Mouse (Mus musculus) liver, embryonic 14.5 days (tissue): ENCODE data around the gene Gm867. TPM values are rescaled to one million over a fixed set of nuclear protein-coding genes. Genes with fewer than 3 reads are reported as not detected.

Source experiments
- ATAC-seq: fragments of 200-750 bp; cut with Nextera tagmentation; 2 replicates; pipeline ENCODE4 v1.8.0; 2017; ENCODE audit warnings: moderate number of reproducible peaks, mild to moderate bottlenecking, moderate library complexity; ENCODE audit not compliant: insufficient read depth
- DNase-seq, 3 experiments: peaks; one replicate each; pipeline ENCODE4 v3.0.0-alpha.2; 2012 to 2013; ENCODE audit warnings: low read depth in 3 of 3, low spot score in 3 of 3
- H3K27ac ChIP-seq: fragments of 300-500 bp; sonication (generic); 2 replicates; pipeline ENCODE4 v1.5.1; 2014; ENCODE audit warnings: moderate library complexity, mild to moderate bottlenecking, control low read depth, inconsistent platforms
- H3K27me3 ChIP-seq: fragments of 300-500 bp; sonication (generic); 2 replicates; pipeline ENCODE4 v1.6.1; 2014; ENCODE audit warnings: mild to moderate bottlenecking, low read length, moderate library complexity; ENCODE audit not compliant: control insufficient read depth, insufficient read depth
- H3K36me3 ChIP-seq: fragments of 300-500 bp; sonication (generic); replicated peaks from 2 replicates; pipeline ENCODE4 v1.6.1; 2014; ENCODE audit warnings: low read depth; ENCODE audit not compliant: control insufficient read depth, insufficient read depth
- H3K4me1 ChIP-seq, 2 experiments: fragments of 200-500 bp in 1 of 2; fragments of 300-500 bp in 1 of 2; sonication (generic) in 1 of 2; replicated peaks; 2 replicates each; pipeline ENCODE4 v1.6.1; 2012 to 2014; ENCODE audit warnings: antibody characterized with exemption in 1 of 2, inconsistent platforms in 1 of 2, low read length in 1 of 2; ENCODE audit not compliant: control insufficient read depth in 2 of 2, insufficient read depth in 2 of 2
- H3K4me2 ChIP-seq: fragments of 300-500 bp; sonication (generic); 2 replicates; pipeline ENCODE4 v1.6.1; 2014; ENCODE audit warnings: low read depth, mild to moderate bottlenecking, control low read depth, moderate library complexity
- H3K4me3 ChIP-seq, 2 experiments: fragments of 200-500 bp in 1 of 2; fragments of 300-500 bp in 1 of 2; sonication (generic) in 1 of 2; 2 replicates each; pipeline ENCODE4 v1.5.1; 2012 to 2014; ENCODE audit warnings: low read depth in 2 of 2, low read length in 2 of 2, mild to moderate bottlenecking in 2 of 2, control low read depth in 1 of 2, inconsistent platforms in 1 of 2, moderate library complexity in 1 of 2; ENCODE audit not compliant: insufficient read depth in 1 of 2
- H3K9ac ChIP-seq: fragments of 300-500 bp; sonication (generic); replicated peaks from 2 replicates; pipeline ENCODE4 v1.6.1; 2014; ENCODE audit warnings: mild to moderate bottlenecking, control low read depth, moderate library complexity
- H3K9me3 ChIP-seq: fragments of 300-500 bp; sonication (generic); 2 replicates; pipeline ENCODE4 v1.6.1; 2016; ENCODE audit warnings: low read length, mixed read lengths; ENCODE audit not compliant: control insufficient read depth
- CTCF ChIP-seq: IDR thresholded peaks from 2 replicates; pipeline ENCODE4 v1.5.1; 2016; ENCODE audit warnings: antibody characterized with exemption, low read depth, control low read depth
- EP300 ChIP-seq: IDR thresholded peaks from 2 replicates; pipeline ENCODE4 v1.6.1; 2016; ENCODE audit warnings: antibody characterized with exemption, low read depth
- WGBS: fragments of 180-500 bp; shearing (Covaris S2); extraction: QIAGEN DNeasy Blood & Tissue Kit; methylation state at CpG from one replicate; pipeline ENCODE4 v1.1.7; 2014; ENCODE audit not compliant: insufficient replicate concordance; 5-methylcytosine and 5-hydroxymethylcytosine counted together
- polyA plus RNA-seq, 2 experiments: library from polyadenylated mRNA; depleted of rRNA in 1 of 2; stranded (reverse) in 1 of 2; unstranded in 1 of 2; fragments of >200 nt; fragmentation: Nextera tagmentation in 1 of 2; extraction: Ambion mirVana in 1 of 2; gene quantifications; 2 replicates each; pipeline versions ENCODE4 v1.2.1 to v1.2.3; 2012 to 2014

Gene Gm867
- polyA plus RNA-seq (2012; rRNA removed), result 22.5 and 27.6 TPM in 2 replicates
- polyA plus RNA-seq (2014; fragmentation: Nextera tagmentation; extraction: Ambion mirVana), result 20.9 and 21.9 TPM in 2 replicates

- no peak for DNase-seq
- Histone ChIP-seq H3K36me3 (peaks cover 2% of the 10 kb centered on the region; the same call in 1 of the 2 replicates), H3K9me3 (no peaks in the 10 kb centered on the region), H3K27ac (peak within 1 kb of the TSS; percentile 93), H3K9ac (peak within 1 kb of the TSS; percentile 79), H3K4me1 (peaks cover 32 to 36% of the 10 kb centered on the region in 2 experiments), H3K4me2 (peak within 1 kb of the TSS; percentile 98), H3K27me3 (no peaks in the 10 kb centered on the region), H3K4me3 (peak within 1 kb of the TSS; percentile 80 to 91)
- TF ChIP-seq EP300 (no peak), CTCF (0 out of 2 replicates have a peak, but pooled peaks have one; percentile 3)
- WGBS, result 78% methylated on average over 5 of the region's 5 CpGs
- ATAC-seq, result no peak
Observed at GRCm38 (mm10) chr10:75940520-75940919, at the start of gene Gm867. Gm867 (minus strand) TSS chr10:75940672.

- TF ChIP-seq CTCF (no peak), EP300 (no peak)
- ATAC-seq, result no peak
- Histone ChIP-seq H3K4me1 (0 out of 4 replicates have a peak, but pooled peaks cover 0 to 3% of the 10 kb centered on the region in 2 experiments), H3K4me2 (no peak overlapping the region), H3K36me3 (no peaks in the 10 kb centered on the region), H3K27ac (no peak overlapping the region), H3K4me3 (no peak overlapping the region), H3K9ac (no peak overlapping the region), H3K27me3 (no peaks in the 10 kb centered on the region), H3K9me3 (no peaks in the 10 kb centered on the region)
- DNase-seq, result no peak
- 74% methylated on average over 3 of the region's 3 CpGs for WGBS
Observed at GRCm38 (mm10) chr10:75979432-75979831, 39.0 kb upstream of the Gm867 start.

- 70% methylated on average over 5 of the region's 5 CpGs for WGBS
- Histone ChIP-seq H3K27me3 (no peaks in the 10 kb centered on the region), H3K27ac (no peak overlapping the region), H3K4me1 (0 out of 4 replicates have a peak, but pooled peaks cover 0 to 3% of the 10 kb centered on the region in 2 experiments), H3K9ac (no peak overlapping the region), H3K36me3 (no peaks in the 10 kb centered on the region), H3K4me3 (no peak overlapping the region), H3K4me2 (no peak overlapping the region), H3K9me3 (no peaks in the 10 kb centered on the region)
- no peak for DNase-seq
- no peak for ATAC-seq
- TF ChIP-seq CTCF (no peak), EP300 (no peak)
Observed at GRCm38 (mm10) chr10:75978835-75979157, 38.3 kb upstream of the Gm867 start.

DNA sequence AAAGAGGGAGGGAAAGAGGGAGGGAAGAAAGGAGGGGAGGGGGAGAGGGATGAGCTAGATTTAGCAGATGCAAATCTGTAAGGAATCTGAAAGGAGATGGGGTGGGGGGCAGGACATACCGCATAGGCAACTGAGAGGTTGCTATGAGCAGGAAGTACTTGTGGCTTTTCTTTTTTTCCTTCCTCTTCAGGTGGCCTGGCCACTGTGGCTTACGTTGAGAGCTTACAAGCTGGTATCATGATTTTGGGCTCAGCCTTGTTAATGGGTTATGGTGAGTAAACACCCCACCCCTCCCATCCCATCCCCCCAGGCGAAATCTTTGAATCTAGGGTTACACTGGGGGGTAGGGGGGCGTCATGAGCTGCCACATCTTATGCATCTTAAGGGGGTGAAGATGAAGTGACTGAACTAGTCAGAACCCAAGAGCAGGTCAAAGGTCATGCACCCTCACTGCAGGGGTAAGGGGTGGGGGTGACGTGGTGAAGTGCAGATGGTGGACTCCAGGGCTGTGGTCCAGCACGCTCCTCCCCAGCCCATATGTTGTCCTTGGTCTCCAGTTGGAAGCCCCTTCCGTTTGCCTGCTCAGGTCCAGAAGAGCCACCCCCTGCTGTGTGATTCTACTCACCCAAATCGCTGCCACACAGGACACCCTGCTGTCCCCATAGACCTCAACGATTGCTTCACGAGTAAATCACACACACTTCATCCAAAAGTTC, 37.8 kb upstream of the Gm867 start:
- no peak overlapping the region for H3K27ac ChIP-seq
- H3K9ac ChIP-seq, result no peak overlapping the region
- H3K9me3 ChIP-seq, result no peaks in the 10 kb centered on the region
- WGBS, result 32% methylated on average over 10 of the region's 10 CpGs
- no peak for DNase-seq
- no peak for ATAC-seq
- no peak overlapping the region for H3K4me3 ChIP-seq
- TF ChIP-seq CTCF (no peak), EP300 (no peak)
- H3K36me3 ChIP-seq, result no peaks in the 10 kb centered on the region
- H3K27me3 ChIP-seq, result no peaks in the 10 kb centered on the region
- no peak overlapping the region for H3K4me2 ChIP-seq
- H3K4me1 ChIP-seq, result 0 out of 4 replicates have a peak, but pooled peaks cover 0 to 1% of the 10 kb centered on the region in 2 experiments

GRCm38 (mm10) chr10:75975216-75975615, 34.7 kb upstream of the Gm867 start:
- Histone ChIP-seq H3K4me3 (no peak overlapping the region), H3K27me3 (no peaks in the 10 kb centered on the region), H3K4me1 (no peaks in the 10 kb centered on the region), H3K9ac (no peak overlapping the region), H3K4me2 (no peak overlapping the region), H3K27ac (no peak overlapping the region), H3K9me3 (no peaks in the 10 kb centered on the region), H3K36me3 (no peaks in the 10 kb centered on the region)
- no peak for DNase-seq
- TF ChIP-seq CTCF (peak; percentile 81), EP300 (no peak)
- no peak for ATAC-seq
- WGBS, result 55% methylated on average over 5 of the region's 5 CpGs
